Mouse (Mus musculus): Measurements from ENCODE around the gene Nfatc3.

DNA sequence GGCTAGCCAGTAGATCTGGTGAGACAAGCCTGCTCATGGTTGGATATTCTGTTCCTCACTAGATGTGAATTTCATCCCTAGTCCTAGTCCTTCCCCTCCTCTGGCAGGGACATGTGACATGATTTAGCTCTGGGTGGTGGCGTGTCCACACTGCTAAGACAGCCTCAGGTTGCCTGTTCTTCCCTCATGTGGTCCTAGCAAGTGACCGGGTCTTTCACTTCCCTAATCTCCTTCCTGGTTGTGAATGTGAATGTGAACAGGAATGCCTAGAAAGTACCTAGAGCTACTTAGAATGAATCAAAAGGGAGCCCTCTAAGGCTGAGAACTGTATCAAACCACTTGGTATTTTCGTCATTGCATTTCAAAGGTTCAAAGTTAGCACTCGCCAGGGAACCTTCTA, 19.0 kb upstream of the Nfatc3 start:
- TF ChIP-seq CTCF (IDR thresholded peaks at IDR 0.05; ENCODE audit: low read depth, low read length) (no peak), POLR2A (IDR thresholded peaks at IDR 0.05; ENCODE audit: borderline replicate concordance, low read depth, low read length) (no peak)

Measured in bone marrow macrophage, adult 2 months (primary cell).